ENCODE assay signal across 15 mouse cellular contexts in the genomic region with DNA sequence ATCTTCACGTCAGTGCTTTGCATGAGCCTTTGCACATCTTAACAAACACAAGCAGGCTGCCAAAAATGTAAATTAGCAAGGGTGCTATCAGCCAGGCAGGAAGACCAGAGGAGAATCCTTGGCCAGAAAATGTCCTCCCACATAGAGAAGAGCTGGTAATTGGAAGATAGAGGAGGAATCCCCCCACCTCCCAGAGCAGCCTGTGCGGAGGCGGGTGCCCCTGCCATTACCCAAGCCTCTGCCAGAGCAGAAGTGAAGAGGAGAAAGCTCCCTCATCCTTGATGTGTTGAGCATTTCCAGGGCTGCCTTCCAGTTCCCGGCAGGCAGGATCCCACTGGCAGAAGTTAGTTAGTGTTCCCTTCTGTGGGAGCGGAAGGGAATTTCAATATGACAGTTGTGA. TPM values are rescaled to one million over a fixed set of nuclear protein-coding genes. Genes with fewer than 3 reads are reported as not detected.
DNase-seq lines count a peak whose midpoint lies in the region; ATAC-seq lines count a peak whose summit lies in the region.
"Had no signal": no experiment of that assay in that cellular context is flagged by ENCODE, and none has a peak within 500 bp of the region (broad histone marks: within the 10 kb centered on the region; RNA-seq: fewer than 3 reads in every experiment).

No protein-coding gene starts in this region.

- no peaks in the 10 kb centered on the region for H3K36me3 ChIP-seq in forebrain, embryonic 13.5 days (ENCODE audit: poor library complexity, severe bottlenecking)
- H3K36me3 ChIP-seq in forebrain, embryonic 10.5 days (replicated peaks) = no peaks in the 10 kb centered on the region
- H3K36me3 ChIP-seq: embryonic facial prominence, embryonic 12.5 days; hindbrain, embryonic 12.5 days; neural tube, embryonic 12.5 days had no signal

- H3K9ac ChIP-seq in forebrain, embryonic 13.5 days = no peak overlapping the region
- H3K9ac ChIP-seq: embryonic facial prominence, embryonic 12.5 days; hindbrain, embryonic 12.5 days; neural tube, embryonic 12.5 days had no signal

- no peak overlapping the region for H3K27ac ChIP-seq in forebrain, embryonic 13.5 days
- no peak overlapping the region for H3K27ac ChIP-seq in forebrain, embryonic 10.5 days
- H3K27ac ChIP-seq: embryonic facial prominence, embryonic 12.5 days; hindbrain, embryonic 12.5 days; neural tube, embryonic 12.5 days had no signal

- 80% methylated on average over 5 of the region's 5 CpGs for WGBS in forebrain, embryonic 13.5 days
- WGBS in forebrain, embryonic 10.5 days = 85% methylated on average over 5 of the region's 5 CpGs

- no peak overlapping the region for H3K4me2 ChIP-seq in forebrain, embryonic 13.5 days
- H3K4me2 ChIP-seq: embryonic facial prominence, embryonic 12.5 days; hindbrain, embryonic 12.5 days; neural tube, embryonic 12.5 days had no signal

- no peaks in the 10 kb centered on the region for H3K27me3 ChIP-seq in forebrain, embryonic 13.5 days
- H3K27me3 ChIP-seq in forebrain, embryonic 10.5 days (ENCODE audit: poor library complexity, severe bottlenecking) = no peaks in the 10 kb centered on the region
- H3K27me3 ChIP-seq: embryonic facial prominence, embryonic 12.5 days; hindbrain, embryonic 12.5 days; neural tube, embryonic 12.5 days; Patski had no signal

- H3K9me3 ChIP-seq in forebrain, embryonic 13.5 days (replicated peaks) = no peaks in the 10 kb centered on the region
- no peaks in the 10 kb centered on the region for H3K9me3 ChIP-seq in forebrain, embryonic 10.5 days
- H3K9me3 ChIP-seq: embryonic facial prominence, embryonic 12.5 days; hindbrain, embryonic 12.5 days; neural tube, embryonic 12.5 days had no signal

- intact Hi-C loops in left cerebral cortex, postnatal 14 days (cut with DNase I) = no loop called here

- no peak overlapping the region for H3K4me3 ChIP-seq in forebrain, embryonic 13.5 days
- no peak overlapping the region for H3K4me3 ChIP-seq in forebrain, embryonic 10.5 days
- H3K4me3 ChIP-seq: embryonic facial prominence, embryonic 12.5 days; hindbrain, embryonic 12.5 days; neural tube, embryonic 12.5 days had no signal

- no peak for DNase-seq in forebrain, embryonic 10.5 days (ENCODE audit: extremely low spot score, low spot score)
- peak; percentile 77 for DNase-seq in Muller cell, postnatal 12 days (ENCODE audit: inconsistent ontology term)
- DNase-seq in layer of hippocampus, adult 11-12 months (ENCODE audit: low spot score) = peak; percentile 77
- peak; percentile 69 to 87 for DNase-seq in left cerebral cortex, postnatal 14 days (ENCODE audit: low spot score in 2 of 2)
- no peak for DNase-seq in embryo, embryonic 10 days (ENCODE audit: low spot score)
- no peak for DNase-seq in thymus, postnatal 4 days
- no peak for DNase-seq in lung, postnatal 25 days (ENCODE audit: low spot score)
- DNase-seq: kidney, postnatal 25 days; lung, postnatal 36 days had no signal

- peak; percentile 70; the same call in 1 of the 2 replicates for ATAC-seq in forebrain, embryonic 13.5 days
- ATAC-seq: Patski had no signal

- no peaks in the 10 kb centered on the region for H3K4me1 ChIP-seq in forebrain, embryonic 13.5 days
- no peaks in the 10 kb centered on the region for H3K4me1 ChIP-seq in forebrain, embryonic 10.5 days
- H3K4me1 ChIP-seq: embryonic facial prominence, embryonic 12.5 days; hindbrain, embryonic 12.5 days; neural tube, embryonic 12.5 days had no signal

RNA-seq across cellular contexts. Expression of a gene that starts 43.1 kb away (rescaled TPM):
- polyA plus RNA-seq in forebrain, embryonic 13.5 days (2015; fragmentation: Nextera tagmentation; extraction: Ambion mirVana) = 1.0 TPM in 2 replicates
- polyA plus RNA-seq in forebrain, embryonic 10.5 days (2016; fragmentation: Nextera tagmentation; extraction: Ambion mirVana) = 0.15 TPM in 1 of 2 replicates, not detected in the other
- total RNA-seq in left cerebral cortex, postnatal 14 days (2021) = 1 to 10 TPM; 1.5 to 2.0 TPM
- total RNA-seq: granulocyte monocyte progenitor cell, adult 5-6 weeks had no signal
- polyA plus RNA-seq: Patski had no signal

RNA-seq across cellular contexts. Expression of a gene that starts 43.9 kb away (rescaled TPM):
- polyA plus RNA-seq in forebrain, embryonic 13.5 days (2015; fragmentation: Nextera tagmentation; extraction: Ambion mirVana) = 15.3 and 18.4 TPM in 2 replicates
- 1.9 and 4.9 TPM in 2 replicates for polyA plus RNA-seq in forebrain, embryonic 10.5 days (2016; fragmentation: Nextera tagmentation; extraction: Ambion mirVana)
- total RNA-seq in left cerebral cortex, postnatal 14 days (2021) = 10 to 100 TPM; 22.8 to 25.3 TPM
- total RNA-seq: granulocyte monocyte progenitor cell, adult 5-6 weeks had no signal
- polyA plus RNA-seq: Patski had no signal

Comparison
In these comparisons a context has a peak if more than half of its experiments do, and no peak if none do; other contexts are left out.
1. DNase-seq: peak in Muller cell, postnatal 12 days (single experiment), layer of hippocampus, adult 11-12 months (single experiment) and left cerebral cortex, postnatal 14 days (2 of 2); none in forebrain, embryonic 10.5 days (single experiment), embryo, embryonic 10 days (single experiment), thymus, postnatal 4 days (single experiment) and lung, postnatal 25 days (single experiment).